Mouse (Mus musculus): ENCODE data around the gene Mllt1. TPM values are rescaled to one million over a fixed set of nuclear protein-coding genes. Genes with fewer than 3 reads are reported as not detected.

Mllt1 gene
- total and polyA plus RNA-seq, 3 experiments, result 25.0 to 63.0 TPM; not detected in 1

GRCm38 (mm10) chr17:56936731-56937130, 1.5 kb upstream of the Mllt1 start:
- TF ChIP-seq POLR2AphosphoS5 (IDR thresholded peaks at IDR 0.05; ENCODE audit: borderline replicate concordance, low read depth, low read length), result no peak
- no peak for TF ChIP-seq GABPA (IDR thresholded peaks at IDR 0.05; ENCODE audit: low read depth, low read length)
- TF ChIP-seq UBTF (IDR thresholded peaks at IDR 0.05; ENCODE audit: borderline replicate concordance, insufficient read depth, low read depth, low read length), result no peak
- no peak for TF ChIP-seq ZNF384 (IDR thresholded peaks at IDR 0.05; ENCODE audit: low read depth, low read length)
- TF ChIP-seq SIN3A (IDR thresholded peaks at IDR 0.05; ENCODE audit: low read length), result no peak
- no peak for TF ChIP-seq MXI1 (IDR thresholded peaks at IDR 0.05; ENCODE audit: low read depth, low read length)
- no peak for TF ChIP-seq TAL1 (IDR thresholded peaks at IDR 0.05; ENCODE audit: low read length)
- no peak overlapping the region for H3K9ac ChIP-seq (ENCODE audit: control insufficient read depth, low read depth, low read length, poor library complexity, severe bottlenecking)
- H3K27ac ChIP-seq (ENCODE audit: control insufficient read depth, low read depth, low read length), result no peak overlapping the region
- H3K36me3 ChIP-seq (ENCODE audit: control insufficient read depth in 1 of 2, insufficient read depth in 2 of 2, low read length in 2 of 2), result peaks cover 0 to 10% of the 10 kb centered on the region in 2 experiments; a peak in 1 of 4 replicates
- no peaks in the 10 kb centered on the region for H3K9me3 ChIP-seq (replicated peaks; ENCODE audit: insufficient read depth, low read length)
- no peak for DNase-seq (ENCODE audit: low read depth, low spot score)
- no peak overlapping the region for H3K4me3 ChIP-seq (ENCODE audit: control insufficient read depth in 1 of 2, insufficient read depth in 1 of 2, low read depth in 2 of 2, low read length in 2 of 2)
- H3K4me1 ChIP-seq (ENCODE audit: control insufficient read depth in 1 of 2, insufficient read depth in 2 of 2, low read length in 2 of 2), result peaks cover 0 to 3% of the 10 kb centered on the region in 2 experiments; a peak in 1 of 4 replicates
- H3K79me2 ChIP-seq (ENCODE audit: control insufficient read depth, insufficient read depth, low read length, poor library complexity), result peaks cover 34% of the 10 kb centered on the region
- peaks cover 1 to 3% of the 10 kb centered on the region in 2 experiments; a peak in 2 of 4 replicates for H3K27me3 ChIP-seq (ENCODE audit: control insufficient read depth in 1 of 2, insufficient read depth in 2 of 2, low read length in 2 of 2)

DNA sequence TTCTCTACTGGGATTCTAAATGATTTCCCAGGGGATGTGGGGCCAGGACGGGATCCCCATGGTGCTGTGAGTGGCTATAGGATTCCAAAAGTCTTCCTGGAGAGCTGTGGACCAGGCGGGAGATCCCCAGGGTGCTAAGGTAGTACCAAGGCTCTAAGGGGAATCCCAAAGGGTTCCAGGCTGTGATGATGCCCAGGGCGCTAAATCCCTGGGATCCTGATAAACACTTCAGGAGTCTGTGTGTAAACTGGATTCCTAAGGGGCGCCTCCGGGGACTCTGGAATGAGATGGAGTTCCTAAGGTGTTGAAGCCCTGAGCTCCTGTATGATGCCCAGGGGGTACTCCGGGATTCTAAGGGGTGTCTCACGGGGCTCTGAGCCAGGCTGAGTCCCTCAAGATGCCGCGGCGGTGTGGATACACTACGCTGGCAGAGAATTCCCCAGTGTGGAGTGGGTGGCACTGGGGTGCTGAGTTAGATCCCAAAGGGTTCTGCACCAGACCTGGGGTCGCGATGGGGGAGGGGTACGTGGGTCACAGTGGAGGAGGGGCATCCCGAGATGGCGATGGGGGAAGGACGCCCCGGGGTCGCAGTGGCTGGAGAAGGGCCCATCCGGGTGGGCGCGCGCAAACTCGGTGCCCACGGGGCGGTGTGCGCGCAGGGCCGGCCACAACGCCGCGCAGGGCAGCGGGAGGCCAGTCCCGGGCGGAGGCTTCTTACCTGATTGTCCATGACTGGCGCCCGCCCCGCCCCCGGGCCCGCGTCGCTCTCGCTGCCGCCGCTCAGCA, 477 bp downstream of the Mllt1 start:
- DNase-seq (ENCODE audit: low read depth, low spot score), result peak; percentile 22
- H3K4me1 ChIP-seq (ENCODE audit: control insufficient read depth in 1 of 2, insufficient read depth in 2 of 2, low read length in 2 of 2), result peaks cover 0 to 12% of the 10 kb centered on the region in 2 experiments; a peak in 2 of 4 replicates
- no peak overlapping the region for H3K27ac ChIP-seq (ENCODE audit: control insufficient read depth, low read depth, low read length)
- TF ChIP-seq SIN3A (IDR thresholded peaks at IDR 0.05; ENCODE audit: low read length), result peak; percentile 8; the same call in 1 of the 2 replicates
- no peak for TF ChIP-seq GATA1 (IDR thresholded peaks at IDR 0.05; ENCODE audit: low read depth, low read length)
- no peak for TF ChIP-seq ZC3H11A (IDR thresholded peaks at IDR 0.05; ENCODE audit: low read depth, low read length)
- TF ChIP-seq MAX (IDR thresholded peaks at IDR 0.05; ENCODE audit: low read length), result no peak
- no peak for TF ChIP-seq MYB (IDR thresholded peaks at IDR 0.05; ENCODE audit: low read depth, low read length)
- TF ChIP-seq CHD2 (IDR thresholded peaks at IDR 0.05; ENCODE audit: low read length), result peak; percentile 61
- no peak for TF ChIP-seq RAD21 (IDR thresholded peaks at IDR 0.05; ENCODE audit: low read depth, low read length)
- no peaks in the 10 kb centered on the region; a peak in 1 of 4 replicates for H3K27me3 ChIP-seq (ENCODE audit: control insufficient read depth in 1 of 2, insufficient read depth in 2 of 2, low read length in 2 of 2)
- no peaks in the 10 kb centered on the region for H3K9me3 ChIP-seq (replicated peaks; ENCODE audit: insufficient read depth, low read length)
- H3K79me2 ChIP-seq (ENCODE audit: control insufficient read depth, insufficient read depth, low read length, poor library complexity), result peaks cover 50% of the 10 kb centered on the region
- peak overlapping the region; percentile 86 to 90 for H3K4me3 ChIP-seq (ENCODE audit: control insufficient read depth in 1 of 2, insufficient read depth in 1 of 2, low read depth in 2 of 2, low read length in 2 of 2)
- peak overlapping the region; percentile 82 for H3K9ac ChIP-seq (ENCODE audit: control insufficient read depth, low read depth, low read length, poor library complexity, severe bottlenecking)
- peaks cover 0 to 14% of the 10 kb centered on the region in 2 experiments; a peak in 2 of 4 replicates for H3K36me3 ChIP-seq (ENCODE audit: control insufficient read depth in 1 of 2, insufficient read depth in 2 of 2, low read length in 2 of 2)

GRCm38 (mm10) chr17:56933395-56933794, 1.8 kb downstream of the Mllt1 start:
- Histone ChIP-seq H3K27me3 (ENCODE audit: control insufficient read depth in 1 of 2, insufficient read depth in 2 of 2, low read length in 2 of 2) (no peaks in the 10 kb centered on the region; a peak in 1 of 4 replicates), H3K79me2 (ENCODE audit: control insufficient read depth, insufficient read depth, low read length, poor library complexity) (peaks cover 58% of the 10 kb centered on the region), H3K27ac (ENCODE audit: control insufficient read depth, low read depth, low read length) (no peak overlapping the region), H3K9ac (ENCODE audit: control insufficient read depth, low read depth, low read length, poor library complexity, severe bottlenecking) (no peak overlapping the region), H3K9me3 (replicated peaks; ENCODE audit: insufficient read depth, low read length) (no peaks in the 10 kb centered on the region), H3K4me3 (ENCODE audit: control insufficient read depth in 1 of 2, insufficient read depth in 1 of 2, low read depth in 2 of 2, low read length in 2 of 2) (no peak overlapping the region), H3K36me3 (ENCODE audit: control insufficient read depth in 1 of 2, insufficient read depth in 2 of 2, low read length in 2 of 2) (peaks cover 0 to 21% of the 10 kb centered on the region in 2 experiments; a peak in 2 of 4 replicates), H3K4me1 (ENCODE audit: control insufficient read depth in 1 of 2, insufficient read depth in 2 of 2, low read length in 2 of 2) (peaks cover 3 to 24% of the 10 kb centered on the region in 2 experiments)
- no peak for DNase-seq (ENCODE audit: low read depth, low spot score)
- TF ChIP-seq MAZ (IDR thresholded peaks at IDR 0.05; ENCODE audit: low read depth, low read length), result no peak
- no peak for TF ChIP-seq POLR2A (IDR thresholded peaks at IDR 0.05; ENCODE audit: control insufficient read depth in 1 of 2, insufficient read depth in 1 of 2, low read depth in 1 of 2, low read length in 2 of 2, poor library complexity in 1 of 2)
- TF ChIP-seq EP300 (IDR thresholded peaks at IDR 0.05; ENCODE audit: low read depth in 1 of 2, low read length in 2 of 2), result no peak
